Mouse (Mus musculus) ovary, postnatal 14 days (tissue): ENCODE measurements around the gene Scyl2.
"Not testable (repeated sequence)": the region's sequence is repeated elsewhere in the genome, so short reads cannot be mapped to it uniquely, and the experiment has no call there.

Source experiments
- DNase-seq: peaks from one replicate; pipeline ENCODE4 v3.0.0; 2022; ENCODE audit warnings: low spot score

Gene Scyl2

DNA sequence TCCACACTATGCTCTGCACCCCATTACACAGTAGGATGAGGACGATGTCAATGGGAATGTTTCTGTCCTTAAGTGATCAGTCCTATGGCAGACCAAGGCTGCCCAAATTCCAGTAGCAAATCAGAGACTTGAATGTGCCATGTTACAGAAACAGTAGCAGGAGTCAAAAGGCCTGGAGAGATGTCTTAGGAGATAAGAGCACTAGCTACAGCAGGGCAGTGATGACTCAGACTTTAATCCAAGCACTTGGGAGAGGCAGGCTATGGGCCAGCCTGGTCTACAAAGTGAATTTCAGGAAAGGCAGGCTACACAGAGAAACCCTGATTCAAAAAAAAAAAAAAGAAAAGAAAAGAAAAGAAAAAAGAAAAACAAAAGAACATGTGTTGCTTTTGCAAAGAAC, 6.6 kb downstream of the Scyl2 start:
- DNase-seq = no peak

GRCm38 (mm10) chr10:89678054-89678453, 8.0 kb downstream of the Scyl2 start:
- DNase-seq = no peak

DNA sequence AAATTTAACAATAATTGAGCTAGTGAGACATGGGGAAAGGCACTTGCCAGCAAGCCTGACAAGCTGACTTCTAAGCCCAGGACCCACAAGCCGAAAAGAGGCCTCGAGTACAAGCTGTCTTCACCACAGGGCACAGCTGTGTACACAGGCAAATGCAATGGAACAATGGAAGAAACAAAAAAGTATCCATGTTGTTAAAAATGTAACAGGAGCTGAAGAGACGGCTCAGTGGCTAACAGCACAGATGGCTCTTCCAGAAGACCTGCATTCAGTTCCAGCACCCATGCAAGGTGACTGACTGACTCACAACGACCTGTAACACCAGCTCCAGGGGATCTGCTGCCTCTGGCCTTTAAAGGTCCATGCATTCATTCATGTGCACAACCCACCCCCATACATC, 9.5 kb downstream of the Scyl2 start:
- DNase-seq = no peak

- not testable (repeated sequence) for DNase-seq
Measured at GRCm38 (mm10) chr10:89670371-89670770, 15.7 kb downstream of the Scyl2 start.

DNA sequence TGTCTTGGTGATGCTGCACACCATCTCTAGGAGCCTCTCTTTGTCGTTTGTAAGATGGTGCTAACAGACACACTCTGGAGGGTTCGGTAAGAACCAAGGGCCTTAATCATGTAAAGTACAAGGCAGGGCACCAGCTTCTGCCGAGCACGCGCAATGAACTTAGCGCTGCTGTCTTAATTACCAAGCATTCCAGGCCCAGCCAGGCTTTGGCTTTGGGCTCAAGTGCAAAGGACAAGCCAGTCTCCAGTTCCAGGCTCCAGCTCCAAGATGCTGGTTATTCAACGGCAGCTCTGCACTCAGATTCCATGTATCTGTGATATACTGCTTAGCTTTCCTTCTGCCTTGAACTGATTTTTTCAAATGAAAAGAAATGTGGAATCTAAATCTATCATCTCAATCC, 18.5 kb downstream of the Scyl2 start:
- DNase-seq = no peak

DNA sequence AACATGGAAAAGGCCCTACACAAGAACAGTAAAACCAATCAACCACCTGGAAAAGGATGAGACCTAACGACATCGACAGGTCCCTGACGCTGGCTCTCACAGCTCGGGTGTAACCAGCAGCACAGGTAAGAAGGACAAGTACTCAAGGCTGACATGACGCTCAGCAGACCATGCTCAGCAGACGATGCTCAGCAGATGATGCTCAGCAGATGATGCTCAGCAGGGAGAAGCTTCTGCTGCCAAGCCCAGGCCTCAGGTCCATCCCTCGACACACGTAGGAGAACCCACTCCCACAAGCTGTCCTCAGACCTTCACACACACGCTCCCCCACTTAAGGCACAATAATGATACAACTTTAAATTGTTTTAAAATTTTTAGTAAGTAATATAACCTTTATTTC, 20.4 kb downstream of the Scyl2 start:
- no peak for DNase-seq

DNA sequence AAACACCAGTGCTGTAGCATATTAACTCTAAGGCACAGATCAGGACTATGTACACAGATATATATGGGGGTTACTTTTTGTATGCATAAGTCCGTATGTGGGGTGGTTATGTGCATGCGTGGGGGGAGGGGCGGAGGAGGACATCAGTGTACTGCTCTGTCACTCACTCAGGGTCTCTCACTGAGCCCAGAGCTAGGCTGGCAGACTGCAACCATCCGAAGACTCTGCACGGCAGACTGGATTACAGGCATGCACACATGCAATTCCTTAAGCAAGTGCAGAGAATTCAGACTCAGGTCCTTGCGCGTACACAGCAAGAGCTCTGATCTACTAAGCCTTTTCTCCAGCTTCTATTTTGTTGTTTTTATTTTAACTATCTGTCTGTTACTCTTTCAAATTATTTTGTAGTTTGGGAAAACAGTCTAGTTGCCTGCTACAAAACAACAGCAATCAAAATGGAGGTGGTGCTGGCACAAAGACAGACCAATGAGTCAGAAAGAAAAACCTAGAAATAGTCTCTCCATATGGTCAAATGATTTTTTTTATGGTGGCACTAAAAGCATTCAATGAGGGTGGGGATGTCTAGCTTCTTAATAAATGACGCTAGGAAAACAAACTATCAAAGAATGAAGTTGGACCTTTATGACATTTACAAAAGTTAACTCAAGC, 21.0 kb downstream of the Scyl2 start:
- no peak for DNase-seq

DNA sequence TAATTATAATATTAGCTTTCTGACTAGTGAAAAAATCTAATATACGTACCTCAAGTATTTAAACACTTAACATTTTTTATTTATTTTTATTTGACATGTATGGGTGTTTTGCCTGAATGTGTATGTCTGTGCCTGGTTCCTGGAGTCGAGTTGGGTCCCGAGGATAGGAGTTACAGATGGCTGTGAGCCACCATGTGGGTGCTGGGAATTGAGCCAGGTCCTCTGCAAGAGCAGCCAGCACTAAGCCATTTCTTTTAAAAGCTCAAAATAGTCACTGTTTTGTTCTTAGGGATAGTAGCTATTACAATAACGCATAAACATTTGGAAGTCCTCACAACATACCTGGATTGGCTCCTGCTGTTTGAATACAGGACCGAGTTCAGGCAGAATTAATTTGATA, 29.7 kb downstream of the Scyl2 start:
- DNase-seq = no peak

- no peak for DNase-seq
Measured at GRCm38 (mm10) chr10:89652912-89653311, 33.2 kb downstream of the Scyl2 start.

DNA sequence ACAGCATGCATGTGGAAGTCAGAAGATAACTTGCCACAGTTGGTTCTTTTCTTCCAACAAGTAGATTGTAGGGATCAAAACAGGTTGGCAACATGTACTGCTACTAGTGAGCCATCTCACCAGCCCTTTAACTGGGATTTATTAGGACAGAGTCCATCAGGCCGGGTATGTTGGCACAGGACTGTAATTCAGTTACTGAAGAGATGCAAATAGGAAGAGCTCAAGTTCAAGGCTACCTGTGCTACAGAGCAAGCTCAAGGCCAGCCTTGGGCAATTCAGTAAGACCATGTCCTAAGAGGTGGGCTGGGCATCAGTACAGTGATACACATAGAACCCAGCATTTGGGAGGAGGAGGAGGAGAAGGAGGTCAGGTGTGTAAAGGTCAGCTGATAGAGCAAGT, 34.4 kb downstream of the Scyl2 start:
- DNase-seq = no peak

GRCm38 (mm10) chr10:89646918-89647317, 39.2 kb downstream of the Scyl2 start:
- DNase-seq = no peak

GRCm38 (mm10) chr10:89637001-89637400, 49.1 kb downstream of the Scyl2 start:
- no peak for DNase-seq

- no peak for DNase-seq
Measured at GRCm38 (mm10) chr10:89635018-89635417, 51.1 kb downstream of the Scyl2 start.

DNA sequence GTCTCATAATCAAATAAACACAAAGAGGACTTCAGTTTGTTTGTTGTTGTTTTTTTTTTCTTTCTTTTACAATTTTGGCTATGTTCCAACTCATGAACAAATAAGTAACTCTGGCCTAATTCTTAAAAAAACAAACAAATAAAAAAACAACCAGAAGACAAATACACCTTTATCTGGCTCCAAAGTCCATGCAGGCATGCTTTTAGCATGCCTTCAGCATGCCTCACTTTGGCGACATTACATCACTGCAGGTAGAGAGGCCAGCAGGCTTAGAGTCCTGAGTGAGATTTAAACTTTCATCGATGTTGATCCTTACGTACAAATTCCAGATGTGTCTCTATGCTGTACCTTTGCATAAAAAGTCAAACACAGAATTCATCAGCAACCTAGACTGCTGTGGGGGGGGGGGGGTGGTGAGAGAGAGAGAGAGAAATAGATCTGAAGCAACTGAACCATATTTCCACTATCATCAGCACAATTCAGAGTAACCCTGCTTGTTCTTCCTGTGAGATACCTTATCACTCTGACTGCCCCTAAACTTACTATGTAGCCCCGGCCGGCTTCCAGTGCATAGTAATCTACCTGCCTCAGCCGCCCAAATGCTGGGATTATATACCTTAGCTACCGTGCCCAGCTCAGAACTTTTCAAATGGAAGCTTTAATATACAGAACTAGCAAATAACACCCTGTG, 52.2 kb downstream of the Scyl2 start:
- DNase-seq = no peak

- DNase-seq = no peak
Measured at GRCm38 (mm10) chr10:89633121-89633520, 53.0 kb downstream of the Scyl2 start.

GRCm38 (mm10) chr10:89631831-89632230, 54.3 kb downstream of the Scyl2 start:
- no peak for DNase-seq

- no peak for DNase-seq
Measured at GRCm38 (mm10) chr10:89630564-89630963, 55.5 kb downstream of the Scyl2 start.

- peak; percentile 55 for DNase-seq
Measured at GRCm38 (mm10) chr10:89630052-89630451, 56.0 kb downstream of the Scyl2 start.

DNA sequence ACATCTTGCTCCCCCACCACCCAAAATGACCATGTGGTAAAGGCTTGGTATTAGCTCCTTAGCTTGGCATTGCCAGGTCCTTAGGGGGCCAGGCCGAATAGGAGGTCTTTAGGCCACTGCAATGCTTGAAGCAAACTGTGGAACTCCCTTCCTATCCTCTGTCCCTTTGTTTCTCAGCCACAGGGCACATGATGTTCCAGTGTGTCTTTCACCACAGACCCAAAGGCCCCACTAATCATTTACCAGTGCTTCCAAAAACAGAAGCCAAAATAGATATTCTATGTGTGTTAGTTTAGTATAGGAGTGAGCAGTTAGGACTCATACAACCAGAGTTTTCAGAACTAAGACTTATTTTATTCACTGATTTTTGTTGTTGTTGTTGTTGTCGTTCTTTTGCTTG, 59.4 kb downstream of the Scyl2 start:
- no peak for DNase-seq

GRCm38 (mm10) chr10:89624196-89624595, 61.9 kb downstream of the Scyl2 start:
- no peak for DNase-seq

GRCm38 (mm10) chr10:89621129-89621528, 65.0 kb downstream of the Scyl2 start, which contains the start of gene Slc17a8:
Slc17a8 (minus strand) TSS chr10:89621253.
- DNase-seq = no peak

- no peak for DNase-seq
Measured at GRCm38 (mm10) chr10:89599311-89599710, 86.8 kb downstream of the Scyl2 start.

GRCm38 (mm10) chr10:89597275-89597674, 88.8 kb downstream of the Scyl2 start:
- DNase-seq = no peak

DNA sequence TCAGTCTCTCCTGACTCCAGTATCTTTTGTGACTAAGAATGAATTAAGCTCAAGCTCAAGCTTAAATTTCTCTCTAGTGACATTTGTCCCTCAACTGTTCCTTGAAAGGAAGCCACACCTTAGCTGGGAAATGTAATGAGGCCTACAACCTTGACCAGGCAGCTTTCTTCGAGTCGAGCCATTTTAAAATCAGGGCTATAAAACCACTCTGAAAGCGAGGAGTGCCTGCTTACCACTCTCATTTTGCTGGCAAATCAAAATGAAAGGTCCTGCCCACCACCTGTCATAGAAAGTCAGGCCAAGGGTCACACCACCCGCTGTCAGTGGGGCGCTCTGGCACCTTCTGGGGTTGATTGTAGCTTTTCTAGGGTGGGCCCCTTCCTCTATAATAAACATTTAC, 90.2 kb downstream of the Scyl2 start:
- DNase-seq = no peak
